Mouse (Mus musculus): ENCODE data around the gene Chpf. TPM values are rescaled to one million over a fixed set of nuclear protein-coding genes. Genes with fewer than 3 reads are reported as not detected.

Chpf gene
- polyA plus RNA-seq, 1 experiment = 52.1 TPM

DNA sequence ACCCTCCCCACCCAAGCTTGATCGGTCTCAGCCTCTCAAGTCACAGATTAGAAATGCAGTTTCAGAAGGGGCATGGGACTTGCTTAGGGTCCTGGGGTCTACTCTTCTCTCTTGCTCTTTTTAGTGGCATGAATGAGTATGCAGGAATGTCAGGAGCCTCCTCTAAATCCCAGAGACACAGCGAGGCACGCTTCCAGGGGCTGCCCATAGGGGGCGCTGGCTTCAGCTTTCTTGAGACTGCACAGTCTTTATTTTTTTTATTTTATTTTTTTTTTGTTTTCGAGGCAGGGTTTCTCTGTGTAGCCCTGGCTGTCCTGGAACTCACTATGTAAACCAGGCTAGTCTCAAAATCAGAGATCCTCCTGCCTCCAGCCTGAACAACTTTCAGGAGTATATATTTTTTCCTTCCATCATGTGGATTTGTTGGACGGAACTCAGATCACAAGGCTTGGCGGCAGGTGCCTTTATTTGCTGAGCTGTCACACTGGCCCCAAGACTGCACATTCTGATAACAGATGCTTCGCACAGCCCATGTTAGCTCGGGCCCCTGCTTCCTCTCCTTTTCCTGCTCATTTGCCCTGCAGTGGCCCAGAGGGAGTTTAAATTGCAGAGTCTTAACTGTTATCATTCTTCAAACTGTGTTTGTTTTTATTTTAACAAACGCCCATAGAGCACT, 53.2 kb downstream of the Chpf start:
- Histone ChIP-seq H3K4me2 (ENCODE audit: low read depth) (no peak overlapping the region), H3K27me3 (ENCODE audit: control insufficient read depth, insufficient read depth, insufficient read length) (no peaks in the 10 kb centered on the region), H3ac (ENCODE audit: control insufficient read depth, insufficient read length) (no peak overlapping the region), H3K79me2 (ENCODE audit: control insufficient read depth, insufficient read depth) (no peaks in the 10 kb centered on the region), H3K36me3 (ENCODE audit: control insufficient read depth, insufficient read depth) (peaks cover 12% of the 10 kb centered on the region), H3K4me3 (no peak overlapping the region)
- TF ChIP-seq SRF (IDR thresholded peaks at IDR 0.05; ENCODE audit: control insufficient read depth, insufficient read length, low read depth) (no peak), MYOD1 (IDR thresholded peaks at IDR 0.05; ENCODE audit: control insufficient read depth in 1 of 3, insufficient read length in 2 of 3, low read depth in 2 of 3) (no peak), TCF3 (IDR thresholded peaks at IDR 0.05; ENCODE audit: insufficient read length, low read depth) (no peak)

Other genes with a start within 250 kb of the Chpf start
- 0.11 TPM for gene A630095N17Rik, start 247.2 kb downstream of the Chpf start, polyA plus RNA-seq (2012; fragmentation: generic; extraction: Trizol)
- gene Dnajb2, start 242.9 kb downstream of the Chpf start, polyA plus RNA-seq (2012; fragmentation: generic; extraction: Trizol) = 54.1 TPM
- 3.6 TPM for gene Ptprn, start 214.8 kb downstream of the Chpf start, polyA plus RNA-seq (2012; fragmentation: generic; extraction: Trizol)
- gene Resp18, start 200.9 kb downstream of the Chpf start, polyA plus RNA-seq (2012; fragmentation: generic; extraction: Trizol) = not detected
- gene Dnpep, start 161.3 kb downstream of the Chpf start, polyA plus RNA-seq (2012; fragmentation: generic; extraction: Trizol) = 170 TPM
- 2,193 TPM for gene Des, start 119.0 kb downstream of the Chpf start, polyA plus RNA-seq (2012; fragmentation: generic; extraction: Trizol)
- 42.3 TPM for gene Speg, start 104.0 kb downstream of the Chpf start, polyA plus RNA-seq (2012; fragmentation: generic; extraction: Trizol)
- gene Gmppa, start 43.4 kb downstream of the Chpf start, polyA plus RNA-seq (2012; fragmentation: generic; extraction: Trizol) = 106 TPM
- gene Asic4, start 28.9 kb downstream of the Chpf start, polyA plus RNA-seq (2012; fragmentation: generic; extraction: Trizol) = 0.28 TPM
- 0.78 TPM for gene Tmem198, start 225 bp upstream of the Chpf start, polyA plus RNA-seq (2012; fragmentation: generic; extraction: Trizol)
- 148 TPM for gene Obsl1, start 27.1 kb upstream of the Chpf start, polyA plus RNA-seq (2012; fragmentation: generic; extraction: Trizol)
- 4.7 TPM for gene Inha, start 27.8 kb upstream of the Chpf start, polyA plus RNA-seq (2012; fragmentation: generic; extraction: Trizol)
- gene Stk11ip, start 42.2 kb upstream of the Chpf start, polyA plus RNA-seq (2012; fragmentation: generic; extraction: Trizol) = 33.3 TPM
- gene Slc4a3, start 67.0 kb upstream of the Chpf start, polyA plus RNA-seq (2012; fragmentation: generic; extraction: Trizol) = 48.6 TPM